Mouse (Mus musculus): Measurements from ENCODE around the gene Mindy3.
A peak's percentile ranks its signal among the peaks of the same experiment; 100 is the strongest.

The Mindy3 gene

GRCm38 (mm10) chr2:12301431-12302170, 117.7 kb downstream of the Mindy3 start, which contains the start of gene Itga8:
Gene Itga8, minus strand, starts transcription at chr2:12301922.
- peak; percentile 96 for DNase-seq (ENCODE audit: extremely low spot score, low spot score)

GRCm38 (mm10) chr2:12300449-12301228, 118.6 kb downstream of the Mindy3 start:
- DNase-seq (ENCODE audit: extremely low spot score, low spot score), result peak; percentile 41

GRCm38 (mm10) chr2:12297287-12297686, 122.0 kb downstream of the Mindy3 start:
- DNase-seq (ENCODE audit: extremely low spot score, low spot score), result no peak
